Mouse (Mus musculus) testis, adult 2 months (tissue): ENCODE results near the gene Angel1. TPM values are rescaled to one million over a fixed set of nuclear protein-coding genes. Genes with fewer than 3 reads are reported as not detected.

ENCODE experiments used
- H3K27ac ChIP-seq: fragments of 200-500 bp; 2 replicates; pipeline ENCODE4 v1.5.1; 2012; ENCODE audit warnings: low read depth, low read length; ENCODE audit not compliant: control insufficient read depth, insufficient read depth
- H3K27me3 ChIP-seq: fragments of 200-500 bp; 2 replicates; pipeline ENCODE4 v1.6.1; 2012; ENCODE audit warnings: mild to moderate bottlenecking, low read length, moderate library complexity; ENCODE audit not compliant: control insufficient read depth, insufficient read depth
- H3K36me3 ChIP-seq: fragments of 200-500 bp; 2 replicates; pipeline ENCODE4 v1.6.1; 2012; ENCODE audit warnings: mild to moderate bottlenecking, low read length; ENCODE audit not compliant: control insufficient read depth, insufficient read depth
- H3K4me1 ChIP-seq: fragments of 200-500 bp; 2 replicates; pipeline ENCODE4 v1.6.1; 2012; ENCODE audit warnings: low read length; ENCODE audit not compliant: control insufficient read depth, insufficient read depth
- H3K4me3 ChIP-seq: fragments of 200-500 bp; 2 replicates; pipeline ENCODE4 v1.5.1; 2012; ENCODE audit warnings: low read depth, mild to moderate bottlenecking, low read length, moderate library complexity, mixed read lengths; ENCODE audit not compliant: control insufficient read depth
- CTCF ChIP-seq: fragments of 200-500 bp; IDR thresholded peaks from 2 replicates; pipeline ENCODE4 v1.5.1; 2012; ENCODE audit warnings: low read depth, mild to moderate bottlenecking, inconsistent platforms, low read length, moderate library complexity; ENCODE audit not compliant: control insufficient read depth, insufficient read depth, insufficient replicate concordance
- POLR2A ChIP-seq: fragments of 200-500 bp; IDR thresholded peaks from 2 replicates; pipeline ENCODE4 v1.6.1; 2012; ENCODE audit warnings: low read depth, mild to moderate bottlenecking, inconsistent platforms, low read length, moderate library complexity; ENCODE audit not compliant: control insufficient read depth
- polyA plus RNA-seq: library from polyadenylated mRNA; depleted of rRNA; stranded (reverse); fragments of >200 nt; gene quantifications from 2 replicates; pipeline ENCODE4 v1.2.3, GENCODE M21; 2012

The Angel1 gene
- polyA plus RNA-seq, 1 experiment, result 191 TPM

GRCm38 (mm10) chr12:86678591-86679545, 47.4 kb downstream of the Angel1 start, which contains the start of gene Vash1:
Gene Vash1 (plus strand): TSS chr12:86678700.
- peak within 1 kb of the TSS; percentile 85 for H3K4me3 ChIP-seq
- H3K27ac ChIP-seq, result no peak within 1 kb of the TSS; the same call in 1 of the 2 replicates
- H3K36me3 ChIP-seq, result no peaks in the 10 kb centered on the region
- H3K27me3 ChIP-seq, result no peaks in the 10 kb centered on the region
- H3K4me1 ChIP-seq, result peaks cover 10% of the 10 kb centered on the region
- no peak for TF ChIP-seq CTCF
- TF ChIP-seq POLR2A, result no peak; the same call in 1 of the 2 replicates

- Histone ChIP-seq H3K4me1 (no peaks in the 10 kb centered on the region), H3K27ac (no peak overlapping the region), H3K4me3 (no peak overlapping the region), H3K27me3 (no peaks in the 10 kb centered on the region), H3K36me3 (no peaks in the 10 kb centered on the region)
- TF ChIP-seq CTCF (no peak), POLR2A (no peak)
Measured at GRCm38 (mm10) chr12:86672507-86672906, 53.8 kb downstream of the Angel1 start.

- H3K27me3 ChIP-seq, result no peaks in the 10 kb centered on the region
- no peak overlapping the region for H3K4me3 ChIP-seq
- TF ChIP-seq POLR2A, result no peak
- TF ChIP-seq CTCF, result no peak
- no peak overlapping the region for H3K27ac ChIP-seq
- H3K4me1 ChIP-seq, result no peaks in the 10 kb centered on the region
- no peaks in the 10 kb centered on the region for H3K36me3 ChIP-seq
Measured at GRCm38 (mm10) chr12:86672105-86672504, 54.2 kb downstream of the Angel1 start.

GRCm38 (mm10) chr12:86668404-86668803, 57.9 kb downstream of the Angel1 start:
- Histone ChIP-seq H3K27ac (no peak overlapping the region), H3K27me3 (no peaks in the 10 kb centered on the region), H3K4me1 (no peaks in the 10 kb centered on the region), H3K36me3 (no peaks in the 10 kb centered on the region), H3K4me3 (no peak overlapping the region)
- no peak for TF ChIP-seq CTCF
- TF ChIP-seq POLR2A, result no peak

GRCm38 (mm10) chr12:86665656-86666055, 60.6 kb downstream of the Angel1 start:
- TF ChIP-seq CTCF (no peak), POLR2A (no peak)
- H3K27me3 ChIP-seq, result no peaks in the 10 kb centered on the region
- H3K27ac ChIP-seq, result no peak overlapping the region
- H3K4me3 ChIP-seq, result no peak overlapping the region
- H3K4me1 ChIP-seq, result no peaks in the 10 kb centered on the region
- no peaks in the 10 kb centered on the region for H3K36me3 ChIP-seq

GRCm38 (mm10) chr12:86660466-86660865, 65.8 kb downstream of the Angel1 start:
- Histone ChIP-seq H3K27me3 (no peaks in the 10 kb centered on the region), H3K4me3 (no peak overlapping the region), H3K27ac (no peak overlapping the region), H3K36me3 (no peaks in the 10 kb centered on the region), H3K4me1 (no peaks in the 10 kb centered on the region)
- TF ChIP-seq CTCF (no peak), POLR2A (no peak)

- TF ChIP-seq CTCF (no peak), POLR2A (no peak)
- H3K27me3 ChIP-seq, result no peaks in the 10 kb centered on the region
- H3K27ac ChIP-seq, result no peak overlapping the region
- H3K4me3 ChIP-seq, result no peak overlapping the region
- H3K36me3 ChIP-seq, result no peaks in the 10 kb centered on the region
- no peaks in the 10 kb centered on the region for H3K4me1 ChIP-seq
Measured at GRCm38 (mm10) chr12:86659447-86659968, 66.8 kb downstream of the Angel1 start.
